Mouse (Mus musculus): ENCODE measurements around the gene Gm4216. TPM values are rescaled to one million over a fixed set of nuclear protein-coding genes. Genes with fewer than 3 reads are reported as not detected.
"Not testable (repeated sequence)": the region's sequence is repeated elsewhere in the genome, so short reads cannot be mapped to it uniquely, and the experiment has no call there.

Gene Gm4216
- polyA plus RNA-seq (2016; fragmentation: Nextera tagmentation; extraction: Ambion mirVana) = not detected in 2 replicates

GRCm38 (mm10) chr7:23019823-23020222 is at the start of gene Gm4216:
TSS of gene Gm4216 (minus strand) at chr7:23019923.
- H3K36me3 ChIP-seq; H3K27me3 ChIP-seq (ENCODE audit: low read depth, poor library complexity, severe bottlenecking); H3K4me1 ChIP-seq; H3K27ac ChIP-seq (replicated peaks); DNase-seq (ENCODE audit: low spot score); H3K4me3 ChIP-seq; H3K9me3 ChIP-seq (replicated peaks): not testable (repeated sequence)
- WGBS = no CpG with 5 or more reads among the region's 3 CpGs

DNA sequence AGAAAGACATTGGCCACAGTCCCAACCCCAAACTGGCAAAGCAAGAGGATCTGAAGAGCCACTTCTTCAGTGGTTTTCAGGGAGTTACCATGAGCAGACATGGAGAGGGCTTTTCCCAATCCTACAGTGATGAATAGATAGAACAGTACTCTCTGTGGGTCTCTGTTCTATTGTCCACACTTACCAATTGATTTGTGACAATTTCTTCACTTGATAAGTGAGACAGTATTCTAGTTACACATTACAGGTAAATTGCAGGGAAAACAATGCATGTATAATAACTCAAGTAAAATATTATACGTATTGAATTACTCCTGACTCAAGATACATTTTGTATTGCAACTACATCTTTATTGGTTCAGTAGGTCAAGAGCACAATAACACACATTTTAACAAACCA is 47.6 kb upstream of the Gm4216 start, which contains the start of gene Gm8720:
Gene Gm8720 (minus strand): TSS at position 101 of the 400 bp plus-strand sequence.
- H3K9me3 ChIP-seq (replicated peaks); H3K4me1 ChIP-seq; H3K4me3 ChIP-seq; DNase-seq (ENCODE audit: low spot score); H3K36me3 ChIP-seq; H3K27ac ChIP-seq (replicated peaks); H3K27me3 ChIP-seq (ENCODE audit: low read depth, poor library complexity, severe bottlenecking): not testable (repeated sequence)
- WGBS = no CpG with 5 or more reads among the region's 1 CpGs

- no CpG with 5 or more reads among the region's 1 CpGs for WGBS
Measured at GRCm38 (mm10) chr7:23055240-23055639, 35.5 kb upstream of the Gm4216 start, which contains the start of gene Vmn1r163. TSS of gene Vmn1r163 (plus strand) at chr7:23055540.

DNA sequence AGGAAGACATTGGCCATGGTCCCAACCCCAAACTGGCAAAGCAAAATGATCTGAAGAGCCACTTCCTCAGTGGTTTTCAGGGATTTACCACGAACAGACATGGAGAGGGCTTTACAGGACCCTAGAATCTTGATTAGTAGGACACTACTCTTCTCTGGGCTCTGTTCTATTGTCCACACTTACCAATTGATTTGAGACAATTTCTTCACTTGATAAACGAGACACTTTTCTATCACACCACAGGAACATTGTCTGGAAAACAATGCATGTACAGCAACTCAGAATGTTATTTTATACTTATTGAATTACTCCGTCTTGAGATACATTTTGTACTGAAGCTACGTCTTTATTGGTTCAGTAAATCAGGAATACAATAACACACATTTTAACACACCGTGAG is 35.1 kb downstream of the Gm4216 start, which contains the start of gene Gm4214:
Gene Gm4214 (minus strand): TSS at position 101 of the 400 bp plus-strand sequence.
- not testable (repeated sequence) for H3K4me3 ChIP-seq; DNase-seq (ENCODE audit: low spot score)
- WGBS = no CpG with 5 or more reads among the region's 5 CpGs

More at GRCm38 (mm10) chr7:23055240-23055639, 35.5 kb upstream of the Gm4216 start, which contains the start of gene Vmn1r163:
- H3K4me3 ChIP-seq; H3K9me3 ChIP-seq (replicated peaks); H3K27ac ChIP-seq (replicated peaks); H3K27me3 ChIP-seq (ENCODE audit: low read depth, poor library complexity, severe bottlenecking); H3K36me3 ChIP-seq; H3K4me1 ChIP-seq; DNase-seq (ENCODE audit: low spot score): not testable (repeated sequence)

More for the DNA sequence above, 35.1 kb downstream of the Gm4216 start, which contains the start of gene Gm4214:
- H3K9me3 ChIP-seq (replicated peaks); H3K27ac ChIP-seq (replicated peaks); H3K36me3 ChIP-seq; H3K27me3 ChIP-seq (ENCODE audit: low read depth, poor library complexity, severe bottlenecking); H3K4me1 ChIP-seq: not testable (repeated sequence)

Other genes starting within 250 kb of the Gm4216 start
- not detected in 2 replicates for gene Vmn1r158, start 229.1 kb downstream of the Gm4216 start, polyA plus RNA-seq (2016; fragmentation: Nextera tagmentation; extraction: Ambion mirVana)
- gene Vmn1r159, start 176.3 kb downstream of the Gm4216 start, polyA plus RNA-seq (2016; fragmentation: Nextera tagmentation; extraction: Ambion mirVana) = not detected in 2 replicates
- not detected in 2 replicates for gene Vmn1r160, start 148.7 kb downstream of the Gm4216 start, polyA plus RNA-seq (2016; fragmentation: Nextera tagmentation; extraction: Ambion mirVana)
- gene Gm4214, start 35.2 kb downstream of the Gm4216 start, polyA plus RNA-seq (2016; fragmentation: Nextera tagmentation; extraction: Ambion mirVana) = not detected in 2 replicates
- not detected in 2 replicates for gene Vmn1r163, start 35.6 kb upstream of the Gm4216 start, polyA plus RNA-seq (2016; fragmentation: Nextera tagmentation; extraction: Ambion mirVana)
- not detected in 2 replicates for gene Gm8720, start 47.5 kb upstream of the Gm4216 start, polyA plus RNA-seq (2016; fragmentation: Nextera tagmentation; extraction: Ambion mirVana)
- gene Gm10662, start 124.6 kb upstream of the Gm4216 start, polyA plus RNA-seq (2016; fragmentation: Nextera tagmentation; extraction: Ambion mirVana) = not detected in 2 replicates
- gene Vmn1r165, start 197.4 kb upstream of the Gm4216 start, polyA plus RNA-seq (2016; fragmentation: Nextera tagmentation; extraction: Ambion mirVana) = not detected in 2 replicates
- gene Vmn1r166, start 231.8 kb upstream of the Gm4216 start, polyA plus RNA-seq (2016; fragmentation: Nextera tagmentation; extraction: Ambion mirVana) = not detected in 2 replicates